Mouse (Mus musculus) neural tube, embryonic 15.5 days (tissue): Measurements from ENCODE around the gene Ccm2. TPM values are rescaled to one million over a fixed set of nuclear protein-coding genes. Genes with fewer than 3 reads are reported as not detected.

Experiments used
- ATAC-seq: fragments of 200-750 bp; cut with Nextera tagmentation; 2 replicates; pipeline ENCODE4 v1.8.0; 2017; ENCODE audit warnings: mild to moderate bottlenecking, moderate TSS enrichment, moderate library complexity; ENCODE audit not compliant: low FRiP score
- H3K27ac ChIP-seq: fragments of 300-500 bp; sonication (generic); replicated peaks from 2 replicates; pipeline ENCODE4 v1.5.1; 2015; ENCODE audit warnings: mild to moderate bottlenecking, inconsistent platforms
- H3K27me3 ChIP-seq: fragments of 300-500 bp; sonication (generic); replicated peaks from 2 replicates; pipeline ENCODE4 v1.6.1; 2015; ENCODE audit warnings: inconsistent platforms
- H3K36me3 ChIP-seq: fragments of 300-500 bp; sonication (generic); 2 replicates; pipeline ENCODE4 v1.6.1; 2015; ENCODE audit warnings: inconsistent platforms
- H3K4me1 ChIP-seq: fragments of 300-500 bp; sonication (generic); 2 replicates; pipeline ENCODE4 v1.6.1; 2015; ENCODE audit warnings: inconsistent platforms
- H3K4me2 ChIP-seq: fragments of 300-500 bp; sonication (generic); 2 replicates; pipeline ENCODE4 v1.6.1; 2015; ENCODE audit warnings: inconsistent platforms, mild to moderate bottlenecking, moderate library complexity
- H3K4me3 ChIP-seq: fragments of 300-500 bp; sonication (generic); replicated peaks from 2 replicates; pipeline ENCODE4 v1.5.1; 2015; ENCODE audit warnings: mild to moderate bottlenecking, inconsistent platforms
- H3K9ac ChIP-seq: fragments of 300-500 bp; sonication (generic); replicated peaks from 2 replicates; pipeline ENCODE4 v1.6.1; 2015; ENCODE audit warnings: mild to moderate bottlenecking, inconsistent platforms
- H3K9me3 ChIP-seq: fragments of 300-500 bp; sonication (generic); replicated peaks from 2 replicates; pipeline ENCODE4 v1.6.1; 2016; ENCODE audit warnings: inconsistent platforms
- WGBS: fragments of 180-500 bp; shearing (Covaris S2); methylation state at CpG from one replicate; pipeline ENCODE4 v1.1.7; 2015; ENCODE audit warnings: mixed read lengths; 5-methylcytosine and 5-hydroxymethylcytosine counted together
- polyA plus RNA-seq: library from polyadenylated mRNA; unstranded; fragments of >200 nt; fragmentation: Nextera tagmentation; extraction: Ambion mirVana; gene quantifications from 2 replicates; pipeline ENCODE4 v1.2.1, GENCODE M21; 2015

Ccm2 gene
- polyA plus RNA-seq, 1 experiment from 2014 or later, result 96.2 TPM

- WGBS, result 11% methylated on average over 27 of the region's 27 CpGs
- Histone ChIP-seq H3K27ac (peak overlapping the region; percentile 81), H3K36me3 (peaks cover 62% of the 10 kb centered on the region), H3K4me3 (peak overlapping the region; percentile 22; the same call in 1 of the 2 replicates), H3K4me1 (peaks cover 67% of the 10 kb centered on the region), H3K9ac (peak overlapping the region; percentile 40), H3K27me3 (no peaks in the 10 kb centered on the region), H3K9me3 (no peaks in the 10 kb centered on the region), H3K4me2 (peak overlapping the region; percentile 54)
- ATAC-seq, result peak; percentile 29; the same call in 1 of the 2 replicates
Measured at GRCm38 (mm10) chr11:6599011-6599681, 52.5 kb downstream of the Ccm2 start.

DNA sequence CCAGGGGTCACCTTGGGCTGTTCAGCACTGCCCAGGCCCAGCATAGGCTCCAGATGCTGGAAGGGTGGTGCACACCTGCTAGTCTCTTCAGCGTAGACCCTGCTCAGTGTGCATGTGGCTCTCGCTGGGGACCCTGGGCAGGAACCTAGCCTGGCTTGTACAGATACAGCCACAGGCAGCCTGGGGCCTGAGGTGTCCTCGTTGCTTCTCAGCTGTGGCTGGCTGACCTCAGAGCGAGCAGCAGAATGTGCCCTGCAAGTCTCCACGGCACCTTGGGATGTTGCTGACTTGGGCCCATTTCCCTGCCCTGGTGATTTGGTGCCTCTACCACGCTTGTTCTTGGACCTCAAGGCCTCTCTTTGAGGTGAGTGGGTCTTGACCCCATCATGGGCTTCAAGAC lies 53.1 kb downstream of the Ccm2 start:
- Histone ChIP-seq H3K4me3 (0 out of 2 replicates have a peak overlapping the region, but pooled peaks have one; percentile 22), H3K27me3 (no peaks in the 10 kb centered on the region), H3K9me3 (no peaks in the 10 kb centered on the region), H3K4me1 (peaks cover 74% of the 10 kb centered on the region), H3K4me2 (peak overlapping the region; percentile 54), H3K9ac (peak overlapping the region; percentile 40; the same call in 1 of the 2 replicates), H3K27ac (peak overlapping the region; percentile 81), H3K36me3 (peaks cover 56% of the 10 kb centered on the region)
- peak; percentile 13; the same call in 1 of the 2 replicates for ATAC-seq
- WGBS, result 81% methylated on average over 6 of the region's 6 CpGs

- Histone ChIP-seq H3K9me3 (no peaks in the 10 kb centered on the region), H3K27me3 (no peaks in the 10 kb centered on the region), H3K9ac (no peak overlapping the region), H3K4me1 (peaks cover 79% of the 10 kb centered on the region), H3K4me2 (no peak overlapping the region), H3K27ac (peak overlapping the region; percentile 81; the same call in 1 of the 2 replicates), H3K4me3 (no peak overlapping the region), H3K36me3 (peaks cover 51% of the 10 kb centered on the region)
- ATAC-seq, result no peak
- 88% methylated on average over 8 of the region's 8 CpGs for WGBS
Measured at GRCm38 (mm10) chr11:6600284-6600944, 53.7 kb downstream of the Ccm2 start.

GRCm38 (mm10) chr11:6601649-6602480 lies 55.2 kb downstream of the Ccm2 start:
- Histone ChIP-seq H3K36me3 (peaks cover 37% of the 10 kb centered on the region), H3K4me3 (no peak overlapping the region), H3K4me1 (peaks cover 91% of the 10 kb centered on the region), H3K27ac (0 out of 2 replicates have a peak overlapping the region, but pooled peaks have one; percentile 9), H3K27me3 (no peaks in the 10 kb centered on the region), H3K9ac (no peak overlapping the region), H3K9me3 (no peaks in the 10 kb centered on the region), H3K4me2 (peak overlapping the region; percentile 89)
- WGBS, result 79% methylated on average over 20 of the region's 20 CpGs
- ATAC-seq, result no peak

- Histone ChIP-seq H3K4me1 (peaks cover 93% of the 10 kb centered on the region), H3K4me2 (peak overlapping the region; percentile 89), H3K4me3 (no peak overlapping the region), H3K9me3 (no peaks in the 10 kb centered on the region), H3K27ac (0 out of 2 replicates have a peak overlapping the region, but pooled peaks have one; percentile 9), H3K27me3 (no peaks in the 10 kb centered on the region), H3K9ac (0 out of 2 replicates have a peak overlapping the region, but pooled peaks have one; percentile 17), H3K36me3 (peaks cover 29% of the 10 kb centered on the region)
- 79% methylated on average over 9 of the region's 9 CpGs for whole genome bisulfite sequencing
- no peak for ATAC-seq
Measured at GRCm38 (mm10) chr11:6602662-6603061, 56.0 kb downstream of the Ccm2 start.

GRCm38 (mm10) chr11:6603224-6603623 lies 56.5 kb downstream of the Ccm2 start:
- Histone ChIP-seq H3K4me1 (peaks cover 87% of the 10 kb centered on the region), H3K4me3 (peak overlapping the region; percentile 56)
- 76% methylated on average over 9 of the region's 9 CpGs for WGBS

GRCm38 (mm10) chr11:6603887-6604603 lies 57.4 kb downstream of the Ccm2 start:
- 9% methylated on average over 12 of the region's 12 CpGs for WGBS
- Histone ChIP-seq H3K9ac (peak overlapping the region; percentile 68), H3K36me3 (peaks cover 22% of the 10 kb centered on the region), H3K4me1 (peaks cover 79% of the 10 kb centered on the region), H3K9me3 (no peaks in the 10 kb centered on the region), H3K4me2 (peak overlapping the region; percentile 89), H3K4me3 (peak overlapping the region; percentile 56), H3K27ac (peak overlapping the region; percentile 99), H3K27me3 (no peaks in the 10 kb centered on the region)
- ATAC-seq, result 0 out of 2 replicates have a peak, but pooled peaks have one; percentile 3

More at GRCm38 (mm10) chr11:6603224-6603623, 56.5 kb downstream of the Ccm2 start:
- H3K9me3 ChIP-seq, result no peaks in the 10 kb centered on the region
- H3K9ac ChIP-seq, result peak overlapping the region; percentile 68
- H3K4me2 ChIP-seq, result peak overlapping the region; percentile 89
- H3K36me3 ChIP-seq, result peaks cover 23% of the 10 kb centered on the region
- ATAC-seq, result no peak
- peak overlapping the region; percentile 99 for H3K27ac ChIP-seq
- H3K27me3 ChIP-seq, result no peaks in the 10 kb centered on the region

GRCm38 (mm10) chr11:6604604-6604936 lies 57.9 kb downstream of the Ccm2 start:
- Histone ChIP-seq H3K4me3 (peak overlapping the region; percentile 56), H3K27ac (peak overlapping the region; percentile 99), H3K4me2 (peak overlapping the region; percentile 89), H3K4me1 (peaks cover 74% of the 10 kb centered on the region), H3K36me3 (peaks cover 22% of the 10 kb centered on the region), H3K9ac (peak overlapping the region; percentile 68), H3K9me3 (no peaks in the 10 kb centered on the region), H3K27me3 (no peaks in the 10 kb centered on the region)
- ATAC-seq, result no peak

- Histone ChIP-seq H3K9ac (peak overlapping the region; percentile 68), H3K36me3 (peaks cover 22% of the 10 kb centered on the region), H3K9me3 (no peaks in the 10 kb centered on the region), H3K4me3 (peak overlapping the region; percentile 56), H3K4me1 (peaks cover 69% of the 10 kb centered on the region), H3K4me2 (peak overlapping the region; percentile 89), H3K27me3 (no peaks in the 10 kb centered on the region), H3K27ac (peak overlapping the region; percentile 99)
- 3% methylated on average over 10 of the region's 13 CpGs for WGBS
- peak; percentile 6 for ATAC-seq
Measured at GRCm38 (mm10) chr11:6605021-6605481, 58.4 kb downstream of the Ccm2 start.

GRCm38 (mm10) chr11:6605491-6606399 lies 59.1 kb downstream of the Ccm2 start, which contains the start of gene Nacad:
Gene Nacad, minus strand, starts transcription at chr11:6606053.
- peak within 1 kb of the TSS; percentile 99 for H3K27ac ChIP-seq
- H3K27me3 ChIP-seq, result no peaks in the 10 kb centered on the region
- 1% methylated on average over 39 of the region's 41 CpGs for WGBS
- H3K4me1 ChIP-seq, result peaks cover 62% of the 10 kb centered on the region
- H3K4me2 ChIP-seq, result peak within 1 kb of the TSS; percentile 89
- H3K36me3 ChIP-seq, result peaks cover 20% of the 10 kb centered on the region
- peak within 1 kb of the TSS; percentile 56 for H3K4me3 ChIP-seq
- ATAC-seq, result peak; percentile 93
- H3K9ac ChIP-seq, result peak within 1 kb of the TSS; percentile 68
- no peaks in the 10 kb centered on the region for H3K9me3 ChIP-seq
